Mouse (Mus musculus) embryo, embryonic 10.5 days (tissue): ENCODE data around the gene Ninl.
"Not testable (repeated sequence)": the region's sequence is repeated elsewhere in the genome, so short reads cannot be mapped to it uniquely, and the experiment has no call there.

Experiments
- DNase-seq: peaks from one replicate; pipeline ENCODE4 v3.0.0-alpha.2; 2015; ENCODE audit warnings: low spot score

Ninl gene

DNA sequence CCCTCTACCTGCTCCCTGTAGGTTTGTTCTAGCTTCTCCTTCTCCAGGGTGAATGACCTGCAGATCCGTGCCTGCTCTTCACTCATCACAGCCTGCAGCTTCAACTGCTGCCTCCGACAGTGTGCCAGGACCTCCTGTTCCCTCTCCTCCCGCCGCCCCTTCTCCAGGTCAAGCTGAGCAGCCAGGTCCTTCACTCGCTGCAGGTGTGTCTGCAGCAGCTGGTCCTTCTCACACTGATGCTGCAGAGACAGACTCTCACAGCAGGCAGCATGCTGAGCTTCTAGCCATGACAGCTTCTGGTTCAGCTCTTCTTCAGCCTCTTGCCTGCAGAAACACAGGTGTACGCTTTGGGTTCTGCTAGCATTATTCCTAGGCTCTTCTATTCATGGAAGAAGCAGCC, 89.1 kb downstream of the Ninl start:
- no peak for DNase-seq

DNA sequence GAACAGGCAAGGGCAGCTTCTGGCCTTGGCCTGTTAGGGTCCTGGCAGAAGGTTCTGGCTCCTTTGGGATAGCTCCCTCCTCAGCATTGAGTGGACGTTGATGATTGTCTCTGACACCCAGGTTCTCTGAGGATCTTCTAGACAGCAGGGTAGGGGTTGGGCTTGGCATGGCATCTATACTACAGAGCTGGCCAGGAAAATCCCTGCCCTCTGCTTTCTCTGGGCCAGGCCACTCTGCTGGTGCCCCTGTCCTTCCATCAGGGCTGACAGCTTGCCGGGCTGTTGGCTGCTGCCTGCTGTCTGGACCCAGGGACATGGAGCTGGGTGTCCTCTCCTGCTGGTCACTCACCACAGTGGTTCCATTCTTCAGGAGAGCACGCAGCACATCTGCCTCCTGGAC, 89.5 kb downstream of the Ninl start:
- no peak for DNase-seq

DNA sequence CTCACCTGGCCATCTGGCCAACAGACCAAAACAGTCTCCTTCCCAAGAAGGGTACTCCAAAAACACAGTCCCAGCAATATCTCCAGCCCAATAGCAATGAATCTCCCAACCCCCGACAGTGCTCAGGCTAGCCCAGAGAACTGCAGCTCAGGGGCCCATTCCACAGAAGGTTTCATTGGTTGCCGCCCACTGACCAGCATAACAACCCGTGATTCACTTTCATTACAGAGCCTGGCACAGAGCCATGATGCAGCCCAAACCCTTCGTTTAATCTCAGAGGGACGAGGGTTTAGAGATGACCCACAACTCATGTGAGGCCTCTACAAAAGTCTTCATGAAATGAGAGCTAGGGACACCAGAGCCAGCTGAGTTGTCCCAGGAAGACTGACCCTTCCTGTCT, 90.4 kb downstream of the Ninl start:
- no peak for DNase-seq

DNA sequence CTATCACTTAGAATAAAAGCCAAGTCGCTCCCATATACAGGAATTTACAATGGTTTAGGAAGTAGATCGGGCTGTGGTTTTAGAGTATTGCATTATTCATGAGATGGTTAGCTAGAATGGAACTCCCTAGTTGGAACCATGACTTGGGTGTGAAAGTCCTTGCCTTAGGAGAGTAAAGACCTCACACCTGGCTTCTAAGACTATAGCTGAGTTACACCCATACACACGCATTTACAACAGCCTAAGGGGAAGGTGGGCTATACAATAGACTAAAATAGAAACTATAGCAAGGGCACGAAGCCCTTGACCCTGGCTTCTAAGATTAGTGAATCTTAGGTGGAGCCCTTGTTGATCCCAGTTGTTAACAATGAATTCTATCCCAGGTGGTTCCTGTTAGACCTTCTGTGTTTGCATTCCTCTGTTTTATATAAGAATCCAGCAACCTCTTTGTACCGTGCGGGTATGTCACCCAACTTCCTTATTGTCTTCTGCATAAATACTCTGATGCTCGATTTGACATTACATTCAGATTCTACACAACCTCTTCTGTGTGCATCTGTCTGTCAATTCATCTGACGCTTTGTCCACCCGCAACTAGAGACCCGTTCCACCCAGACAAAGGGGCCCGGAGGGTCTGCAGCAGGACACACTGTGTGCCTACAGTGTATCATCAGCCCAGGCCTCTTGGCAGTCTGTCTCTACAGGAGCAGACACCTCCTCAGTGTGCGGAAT, 91.1 kb downstream of the Ninl start:
- not testable (repeated sequence) for DNase-seq

DNA sequence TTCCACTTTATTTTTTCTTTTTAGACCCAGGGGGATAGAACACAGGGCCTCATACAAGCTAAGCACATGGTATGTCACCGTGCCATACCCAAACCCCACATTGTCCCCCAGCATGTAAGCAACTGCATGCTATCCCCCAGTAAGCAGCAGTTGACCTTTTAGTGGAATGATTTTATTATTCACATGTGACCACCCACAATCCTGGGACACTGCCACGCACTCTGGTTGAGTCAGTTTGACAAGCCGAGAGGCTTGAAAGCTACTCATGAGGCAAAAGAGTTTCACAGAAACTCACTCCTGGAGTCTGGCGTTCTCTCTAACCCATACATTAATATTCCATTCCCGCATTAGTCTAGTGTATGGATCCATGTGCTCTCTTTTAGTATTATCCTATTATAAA, 91.8 kb downstream of the Ninl start:
- not testable (repeated sequence) for DNase-seq

DNA sequence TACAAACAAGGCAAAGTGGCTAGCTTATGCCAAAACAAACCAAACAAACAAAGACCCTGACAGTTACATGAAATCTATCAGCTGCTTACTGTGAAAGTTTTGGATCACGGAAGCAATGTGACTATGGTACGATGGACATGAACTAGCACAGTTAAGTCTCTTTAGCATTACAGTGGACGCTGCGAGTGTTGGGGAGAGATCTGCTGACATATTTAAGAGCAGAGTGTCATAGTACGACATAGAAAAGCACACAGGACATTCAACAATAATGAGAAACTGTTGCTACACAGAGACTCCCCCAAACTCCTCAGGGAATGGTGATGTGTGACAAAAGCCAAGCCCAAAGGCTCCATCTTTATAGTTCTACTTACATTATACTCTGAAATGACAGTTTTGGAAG, 95.2 kb downstream of the Ninl start:
- no peak for DNase-seq

DNA sequence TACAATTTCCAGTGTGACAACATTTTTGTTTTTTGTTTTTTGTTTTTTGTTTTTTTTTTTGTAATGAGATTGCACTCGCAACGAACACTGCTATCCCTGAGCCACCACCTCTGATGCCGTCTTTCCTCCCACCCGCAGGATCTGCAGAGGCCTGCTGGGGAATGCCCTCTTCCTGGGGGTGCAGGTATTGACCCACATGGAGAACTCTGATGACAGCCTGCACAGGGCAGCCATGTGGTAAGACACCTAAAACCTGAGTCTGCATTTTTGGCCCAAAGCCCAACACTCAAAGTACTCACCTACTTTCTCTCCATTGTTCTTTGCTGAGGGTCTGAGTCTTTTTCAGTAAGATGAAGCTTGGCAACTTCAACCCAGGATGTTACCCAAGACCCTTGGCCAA, 104.5 kb downstream of the Ninl start:
- DNase-seq = no peak

DNA sequence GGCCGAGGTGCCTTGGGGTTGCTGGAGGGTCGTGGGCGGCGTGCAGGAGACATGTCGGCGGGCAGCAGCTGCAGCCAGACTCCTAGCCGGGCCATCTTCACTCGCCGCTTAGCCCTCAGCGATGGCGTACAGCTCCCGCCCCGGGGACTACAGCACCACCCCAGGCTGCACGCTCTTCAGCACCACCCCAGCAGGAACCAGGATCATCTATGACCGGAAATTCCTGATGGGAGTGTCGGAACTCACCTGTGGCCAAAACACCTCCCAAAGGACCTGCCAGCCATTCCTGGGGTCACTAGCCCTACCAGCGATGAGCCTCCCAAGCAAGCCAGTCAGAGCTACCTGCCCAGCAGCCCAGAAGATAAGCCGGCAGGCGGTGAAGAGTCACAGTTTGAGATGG, 105.7 kb downstream of the Ninl start:
- no peak for DNase-seq

DNA sequence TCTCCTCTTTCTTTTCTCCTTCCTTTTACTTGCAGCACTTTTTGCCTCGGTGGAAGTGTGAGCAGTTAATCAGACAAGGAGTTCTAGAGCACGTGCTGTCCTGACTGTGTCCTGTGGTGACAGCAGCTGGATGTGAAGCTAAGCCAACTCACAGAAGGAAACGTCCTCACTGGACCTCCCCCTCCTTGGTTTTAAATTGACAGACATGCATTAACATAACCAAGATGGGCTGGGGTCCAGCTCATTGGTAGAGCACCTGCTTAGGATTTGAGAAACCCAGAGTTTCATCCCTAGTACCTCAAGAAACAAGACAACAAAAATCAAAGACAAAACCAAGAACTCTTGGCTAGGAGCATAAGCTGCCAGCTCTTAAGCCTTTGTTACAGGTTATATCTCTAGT, 108.4 kb downstream of the Ninl start:
- DNase-seq = no peak

DNA sequence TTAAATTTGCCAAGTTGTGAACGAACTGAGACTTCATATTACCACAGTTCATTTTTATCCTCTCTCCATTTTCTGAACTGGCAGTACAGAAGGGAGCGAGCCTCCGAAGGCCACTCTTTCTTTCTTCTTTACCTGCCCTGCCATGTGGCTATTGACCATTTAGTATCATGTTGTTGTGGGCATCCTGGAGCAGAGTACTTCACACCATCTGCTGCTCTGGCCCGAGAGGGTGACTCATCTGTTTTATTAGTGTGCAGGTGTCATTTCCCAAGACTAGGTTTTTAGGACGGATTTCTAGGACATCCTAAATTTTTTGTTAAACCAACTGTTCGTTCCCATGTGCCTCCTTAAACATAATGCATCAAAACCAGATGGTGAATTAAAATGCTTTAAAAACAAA, 110.0 kb downstream of the Ninl start:
- DNase-seq = no peak

DNA sequence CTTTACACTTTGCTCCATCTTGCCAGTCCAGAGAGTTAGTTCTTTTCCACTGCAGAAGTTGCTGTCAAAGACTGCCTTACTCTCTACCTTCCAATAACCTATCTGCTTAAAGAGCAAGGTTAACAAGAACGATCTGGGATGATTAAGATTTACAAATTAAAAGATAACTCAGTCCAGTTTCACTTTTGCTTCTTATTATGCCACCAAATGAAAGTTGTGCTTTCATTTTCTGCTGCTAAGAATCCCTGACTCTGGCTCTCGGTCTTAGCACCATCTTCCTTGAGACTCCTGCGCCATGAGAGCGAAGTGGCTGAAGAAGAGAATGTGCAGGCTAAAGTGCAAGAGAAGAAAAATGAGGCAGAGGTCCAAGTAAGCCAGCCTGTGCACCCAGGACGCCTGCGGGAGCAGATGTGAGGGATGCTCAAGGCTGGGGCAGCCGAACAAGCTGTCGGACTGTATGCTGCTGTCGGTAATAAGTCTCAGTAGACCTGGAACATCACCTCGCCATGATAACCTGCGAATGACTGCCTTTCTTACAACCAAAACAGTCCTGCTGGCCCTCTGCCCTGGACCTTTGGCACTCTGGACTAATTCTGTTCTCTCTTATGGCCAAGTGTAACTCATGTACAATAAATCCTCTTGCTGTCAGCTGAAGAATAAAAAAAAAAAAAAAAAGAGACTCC, 112.0 kb downstream of the Ninl start:
- DNase-seq = no peak

DNA sequence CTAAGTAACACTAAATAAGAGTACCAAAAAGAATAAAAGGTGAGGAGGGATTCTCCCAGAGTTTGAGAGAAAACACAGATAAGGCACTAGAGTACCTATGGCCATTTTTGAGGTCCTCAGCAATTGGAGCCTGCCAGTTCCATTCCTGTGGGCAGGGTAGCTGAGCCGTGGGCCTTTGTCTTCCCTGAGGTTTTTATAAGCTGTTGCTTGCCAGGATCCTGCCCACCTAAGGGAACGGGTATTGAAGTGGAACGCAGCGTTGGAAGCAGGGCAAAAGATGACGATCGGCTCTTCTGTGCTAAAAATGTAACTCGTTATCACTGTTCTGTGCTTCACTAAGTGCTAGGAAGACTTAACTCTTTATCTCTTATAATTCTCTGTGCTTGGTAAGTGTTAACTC, 115.7 kb downstream of the Ninl start:
- no peak for DNase-seq

DNA sequence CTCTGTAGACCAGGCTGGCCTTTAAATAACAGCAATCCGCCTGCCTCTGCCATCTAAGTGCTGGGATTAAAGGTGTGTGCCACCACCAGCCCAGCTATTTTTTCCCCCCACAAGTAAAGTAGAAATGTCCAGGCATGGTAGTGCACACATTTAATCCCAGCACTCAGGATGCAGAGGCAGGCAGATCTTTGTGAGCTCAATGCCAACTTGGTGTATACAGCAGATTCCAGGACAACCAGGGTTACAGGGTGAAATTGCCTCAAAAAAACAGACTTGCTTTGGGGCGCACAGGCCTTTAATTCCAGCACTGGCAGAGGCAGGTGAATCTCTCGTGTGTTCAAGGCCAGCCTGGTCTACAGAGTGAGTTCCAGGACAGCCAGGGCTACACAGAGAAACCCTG, 116.2 kb downstream of the Ninl start:
- no peak for DNase-seq

DNA sequence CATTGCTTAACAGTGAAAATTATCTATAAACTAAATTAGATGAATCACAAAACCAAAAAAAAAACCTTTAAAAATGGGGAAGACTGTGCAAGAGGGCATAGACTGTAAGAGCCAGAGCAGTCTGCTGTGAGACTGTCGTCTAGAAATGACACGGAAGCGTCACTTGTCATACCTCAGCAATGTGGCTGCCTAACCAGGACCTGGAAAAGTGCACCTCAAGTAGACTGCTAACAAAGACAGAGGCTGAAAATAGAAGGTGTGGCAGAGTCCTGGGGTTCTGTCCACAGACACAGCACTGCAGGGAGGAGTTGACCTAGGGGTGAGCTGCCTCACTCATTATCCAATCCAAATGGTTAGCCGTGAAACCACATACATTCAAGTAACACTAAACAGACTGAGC, 117.0 kb downstream of the Ninl start:
- DNase-seq = no peak

DNA sequence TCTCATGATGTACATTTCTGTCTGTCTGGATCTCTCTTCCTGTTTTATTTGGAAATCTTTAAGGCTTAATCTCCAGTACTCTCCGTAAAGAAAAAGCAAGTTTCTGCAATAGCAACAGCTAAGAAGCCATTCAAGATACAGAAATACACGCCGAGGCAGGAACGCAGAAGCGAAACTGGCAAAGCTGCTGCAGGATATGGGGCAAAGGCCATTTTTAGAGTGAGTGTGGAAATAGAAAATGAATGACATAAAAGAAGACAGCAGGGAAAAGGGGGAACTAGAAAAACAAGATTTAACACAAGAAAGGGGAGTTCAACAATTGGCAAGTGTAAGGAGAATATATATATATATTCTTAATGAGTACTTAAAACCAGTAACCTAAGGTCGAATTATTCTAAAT, 117.5 kb downstream of the Ninl start:
- DNase-seq = no peak

DNA sequence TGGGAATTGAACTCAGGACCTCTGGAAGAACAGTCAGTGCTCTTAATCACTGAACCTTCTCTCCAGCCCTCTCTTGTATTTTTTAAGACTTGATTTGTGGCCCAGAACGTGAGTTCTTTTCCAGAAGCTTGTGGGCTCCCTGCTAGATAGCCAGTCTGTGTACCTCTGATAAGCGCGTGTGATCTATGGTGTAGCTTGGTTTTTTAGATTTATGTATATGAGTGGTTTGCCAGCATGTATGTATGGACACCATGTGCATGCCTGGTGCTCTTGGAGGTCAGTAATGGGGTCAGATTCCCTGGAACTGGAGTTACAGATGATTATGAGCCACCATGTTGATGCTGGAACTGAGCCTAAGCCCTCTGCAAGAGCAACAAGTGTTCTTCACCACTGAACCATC, 118.6 kb downstream of the Ninl start:
- DNase-seq = no peak

DNA sequence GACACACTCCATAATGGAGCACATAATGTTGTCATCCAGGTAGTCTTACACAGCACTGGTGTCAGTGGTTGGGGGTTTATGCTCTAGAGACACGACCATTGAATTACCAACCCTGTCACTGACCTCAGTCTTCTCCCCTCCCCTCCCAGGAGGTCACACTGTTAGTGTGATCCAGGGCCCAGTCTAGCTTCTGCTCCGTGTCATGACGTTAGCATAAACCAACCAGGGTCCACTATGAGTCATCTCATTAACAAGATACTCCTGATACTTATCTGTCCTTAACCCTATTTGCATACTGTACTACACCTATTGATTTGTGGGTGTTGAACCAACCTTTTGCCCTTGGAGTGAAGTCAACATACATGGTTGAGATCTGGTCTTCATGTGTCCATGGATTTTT, 120.5 kb downstream of the Ninl start:
- no peak for DNase-seq

DNA sequence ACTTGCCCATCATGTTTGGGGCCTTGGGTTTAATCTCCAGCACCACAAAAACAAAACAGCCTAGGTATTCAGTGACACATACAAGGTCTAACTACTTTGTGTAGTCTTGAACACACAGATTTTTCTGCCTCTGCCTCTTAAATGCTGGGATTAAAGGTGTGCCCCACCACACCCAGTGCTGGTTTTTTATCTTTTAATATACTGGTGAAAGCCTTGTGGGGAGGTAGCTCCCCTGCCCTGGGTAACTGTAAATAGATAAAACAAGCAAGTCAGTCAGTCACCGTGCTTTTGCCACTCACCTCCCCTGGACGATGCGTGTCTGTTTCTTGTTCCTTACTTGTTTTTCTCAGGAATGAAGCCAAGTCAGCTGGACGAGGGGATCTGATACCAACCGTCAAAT, 123.4 kb downstream of the Ninl start:
- no peak for DNase-seq

DNA sequence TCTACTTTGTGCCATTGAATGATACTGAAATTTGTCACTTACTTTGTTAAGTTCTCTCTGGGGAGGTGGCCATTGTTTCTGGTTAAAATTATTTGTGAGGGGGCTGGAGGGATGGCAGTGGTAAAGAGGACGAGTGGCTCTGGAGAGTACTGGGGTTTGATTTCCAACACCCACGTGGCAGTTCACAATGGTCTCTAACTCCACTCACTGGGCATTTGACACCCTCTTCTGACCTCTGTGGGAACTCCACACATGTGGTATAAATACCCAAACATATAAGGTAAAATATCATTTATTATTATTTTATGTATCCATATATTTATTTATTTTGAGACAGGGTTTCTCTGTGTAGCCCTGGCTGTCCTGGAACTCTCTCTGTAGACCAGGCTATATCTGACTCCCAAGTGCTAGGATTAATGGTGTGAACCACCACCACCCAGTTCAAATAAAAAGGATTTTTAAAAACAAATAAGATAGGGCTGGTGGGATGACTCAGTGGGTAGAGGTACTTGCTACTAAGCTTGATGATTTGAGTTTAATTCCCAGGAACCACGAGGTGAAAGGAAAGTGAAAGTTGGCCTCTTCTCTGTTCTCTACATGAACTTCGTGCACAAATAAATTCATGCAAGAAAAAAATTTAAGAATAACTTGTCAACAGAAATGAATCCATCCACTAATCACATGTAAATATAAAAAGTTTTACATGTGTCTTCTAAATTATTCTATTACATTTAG, 124.2 kb downstream of the Ninl start:
- no peak for DNase-seq

DNA sequence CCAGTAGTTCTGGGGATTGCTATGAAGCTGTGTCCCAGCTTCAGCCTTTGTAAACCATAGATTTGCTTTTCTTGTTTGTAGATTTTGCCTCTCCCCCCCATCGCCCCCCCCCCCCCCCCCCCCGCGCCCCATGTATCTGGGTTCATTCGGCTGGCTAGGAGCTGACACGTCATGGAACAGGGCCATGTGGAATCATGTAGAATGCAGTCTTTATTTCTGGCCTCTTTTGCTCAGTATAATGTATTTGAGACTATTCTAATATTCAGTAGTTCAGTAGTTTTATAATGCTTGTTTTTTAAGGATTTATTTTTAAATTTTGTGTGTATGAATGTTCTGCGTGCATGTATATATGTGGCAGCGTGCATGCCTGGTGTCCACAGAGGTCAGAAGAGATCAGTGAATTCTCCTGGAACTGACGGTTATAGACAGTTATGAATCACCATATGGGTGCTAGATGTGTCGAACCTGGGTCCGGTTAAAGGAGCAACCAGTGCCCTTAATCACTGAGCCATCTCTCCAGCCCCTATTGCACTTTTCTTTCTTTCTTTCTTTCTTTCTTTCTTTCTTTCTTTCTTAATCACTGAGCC, 128.8 kb downstream of the Ninl start:
- no peak for DNase-seq

DNA sequence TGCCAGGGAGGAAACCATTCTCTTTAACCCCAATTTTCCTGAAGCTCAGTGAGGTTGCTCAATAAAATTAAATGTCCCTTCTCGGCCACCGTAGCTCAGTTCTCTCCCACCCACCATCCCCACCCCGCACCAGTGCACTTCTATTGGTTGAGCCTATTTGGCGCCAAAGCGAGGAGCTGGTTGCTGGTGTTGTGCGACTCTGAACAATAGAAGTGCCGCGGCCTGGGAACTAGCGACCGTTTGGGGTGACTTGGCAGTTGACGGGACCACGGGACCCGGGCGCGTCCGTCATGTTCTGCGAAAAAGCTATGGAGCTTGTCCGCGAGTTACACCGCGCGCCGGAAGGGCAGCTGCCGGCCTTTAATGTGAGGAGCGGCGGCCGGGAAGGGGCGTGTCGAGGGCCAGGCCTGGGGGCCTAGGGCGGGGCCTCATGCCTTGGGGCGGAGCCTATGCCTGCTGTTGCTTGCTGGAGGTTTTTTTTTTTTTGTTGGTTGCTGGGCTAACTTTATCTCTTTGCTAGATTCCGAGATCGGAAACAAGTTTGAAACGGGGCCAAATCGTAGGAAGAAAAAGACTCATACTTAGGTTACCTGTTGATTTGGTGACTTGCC, 129.6 kb downstream of the Ninl start:
- peak; percentile 97 for DNase-seq

DNA sequence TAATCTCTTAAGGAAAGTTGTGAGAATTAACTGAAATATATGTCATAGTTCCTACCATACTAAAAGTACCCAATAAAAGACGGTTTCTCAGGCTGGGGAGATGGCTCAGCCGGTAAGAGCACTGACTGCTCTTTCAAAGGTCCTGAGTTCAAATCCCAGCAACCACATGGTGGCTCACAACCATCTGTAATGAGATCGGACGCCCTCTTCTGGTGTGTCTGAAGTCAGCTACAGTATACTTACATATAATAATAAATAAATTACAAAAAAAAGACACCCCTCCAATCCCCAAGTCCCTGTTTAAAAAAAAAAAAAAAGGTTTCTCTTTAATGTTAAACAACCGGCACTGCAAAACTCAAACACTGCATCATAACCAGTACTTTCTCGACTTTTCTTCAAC, 130.3 kb downstream of the Ninl start:
- DNase-seq = not testable (repeated sequence)
